Mouse (Mus musculus): ENCODE measurements at regions not wholly inside any gene's neighbourhood (a gene's known extent, or its start where the extent isn't known, plus 50 kb on each side); places are given as distances from the start of the nearest gene placed in this dataset.

DNA sequence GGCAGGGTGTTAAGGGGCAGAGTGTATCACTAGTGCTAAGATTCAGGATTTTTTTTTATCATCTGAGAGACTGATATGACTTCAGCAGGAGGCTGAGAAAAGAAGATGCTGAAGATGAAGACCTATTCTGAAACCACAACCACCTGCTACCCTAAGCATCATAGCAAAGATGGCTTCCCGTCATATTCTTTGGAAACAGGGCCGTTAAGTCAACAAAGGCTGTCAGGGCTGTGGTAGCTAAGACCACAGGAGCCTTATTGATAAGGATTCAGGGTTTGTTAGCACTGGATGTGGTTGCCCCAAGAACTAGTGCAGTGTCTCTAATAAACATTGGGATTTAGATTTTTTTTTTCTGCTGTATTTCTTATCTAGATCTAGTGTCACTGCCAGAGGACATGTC, 56.7 kb upstream of the Rasgrp1 start:
- DNase-seq, result no peak

GRCm38 (mm10) chr2:117403425-117404175, 60.8 kb upstream of the Rasgrp1 start:
- no peak for DNase-seq

- no peak for DNase-seq
These were observed 62.7 kb upstream of the Rasgrp1 start for GRCm38 (mm10) chr2:117405453-117405852.

DNA sequence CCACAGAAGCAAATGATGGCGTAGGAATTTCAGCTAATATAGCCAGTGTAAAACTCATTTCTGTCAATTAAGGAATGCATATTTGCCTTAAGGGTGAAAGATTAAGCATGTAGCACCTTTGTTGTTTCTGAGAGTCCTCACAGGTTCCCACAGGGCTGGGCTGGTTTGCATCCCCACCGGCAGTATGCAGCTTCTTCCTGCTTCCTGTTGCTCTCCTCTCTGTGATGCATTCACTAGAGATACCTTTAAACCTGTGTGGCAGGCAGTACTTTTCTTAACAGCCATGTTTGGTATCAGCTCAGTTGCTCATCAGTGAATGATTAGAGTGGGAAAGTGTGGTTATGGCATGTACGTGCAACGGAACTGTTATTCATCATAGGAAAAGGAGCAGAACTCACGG, 65.4 kb upstream of the Rasgrp1 start:
- no peak for DNase-seq

GRCm38 (mm10) chr2:117412045-117412606, 69.3 kb upstream of the Rasgrp1 start:
- peak; percentile 27 for DNase-seq

DNA sequence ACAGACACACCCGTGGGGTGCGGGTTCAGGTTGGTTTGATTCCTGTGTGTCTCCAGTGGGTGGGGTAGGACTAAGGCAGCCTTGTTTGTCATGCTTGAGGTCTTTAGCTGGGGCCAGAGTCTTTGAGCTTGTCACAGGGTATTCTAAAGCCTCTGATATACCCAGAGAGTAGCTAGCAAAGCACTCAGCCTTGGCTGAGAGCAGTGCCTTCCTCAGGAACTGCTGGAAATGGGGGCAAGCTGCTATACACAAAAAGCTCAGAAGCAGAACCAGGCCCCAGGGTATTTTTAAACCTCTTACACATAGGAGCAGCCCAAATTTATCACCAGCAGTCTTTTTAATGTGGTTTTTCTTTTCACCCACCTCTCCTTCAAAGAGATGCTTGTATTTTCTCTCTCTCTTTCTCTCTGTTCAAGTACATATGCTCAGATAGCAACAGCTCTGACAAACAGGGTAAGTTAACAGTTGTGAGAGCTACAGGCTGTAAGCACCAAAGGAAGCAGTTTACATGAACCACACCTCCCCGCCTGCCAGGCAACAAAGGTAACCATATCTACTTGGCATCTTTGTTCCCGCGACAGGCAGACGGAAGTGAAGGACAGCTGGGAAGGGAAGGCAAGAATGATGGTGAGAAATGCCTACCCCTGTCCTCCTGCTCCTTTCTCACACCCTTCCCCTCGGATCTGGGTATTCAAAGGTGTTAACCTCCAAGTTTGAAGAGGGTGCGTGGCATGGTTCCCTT, 74.6 kb upstream of the Rasgrp1 start:
- no peak for DNase-seq

- no peak for DNase-seq
These were observed 75.4 kb upstream of the Rasgrp1 start for GRCm38 (mm10) chr2:117418121-117418615.

DNA sequence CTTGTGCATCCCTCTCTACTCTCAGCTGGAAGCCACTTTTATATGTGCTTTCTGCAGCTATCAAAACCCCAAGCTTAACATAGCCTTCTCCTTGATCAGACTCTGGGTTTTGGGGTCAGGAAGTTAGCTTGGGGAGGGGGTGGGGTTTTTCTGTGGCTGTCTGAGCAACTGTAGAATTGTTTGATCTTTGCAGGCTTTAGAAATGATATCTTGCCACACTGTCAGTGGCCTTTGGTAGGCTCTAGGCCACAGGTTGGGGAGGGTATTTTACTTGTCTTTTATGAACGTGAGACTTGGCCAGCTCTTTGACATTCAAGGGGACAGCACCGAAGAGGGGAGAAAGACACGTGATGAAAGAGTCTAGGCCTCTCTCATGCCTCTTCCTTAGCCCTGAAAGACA, 75.9 kb upstream of the Rasgrp1 start:
- no peak for DNase-seq

- DNase-seq, result no peak
These were observed 78.6 kb upstream of the Rasgrp1 start for GRCm38 (mm10) chr2:117421376-117421775.

- no peak for DNase-seq
These were observed 80.0 kb upstream of the Rasgrp1 start for GRCm38 (mm10) chr2:117422756-117423155.

DNA sequence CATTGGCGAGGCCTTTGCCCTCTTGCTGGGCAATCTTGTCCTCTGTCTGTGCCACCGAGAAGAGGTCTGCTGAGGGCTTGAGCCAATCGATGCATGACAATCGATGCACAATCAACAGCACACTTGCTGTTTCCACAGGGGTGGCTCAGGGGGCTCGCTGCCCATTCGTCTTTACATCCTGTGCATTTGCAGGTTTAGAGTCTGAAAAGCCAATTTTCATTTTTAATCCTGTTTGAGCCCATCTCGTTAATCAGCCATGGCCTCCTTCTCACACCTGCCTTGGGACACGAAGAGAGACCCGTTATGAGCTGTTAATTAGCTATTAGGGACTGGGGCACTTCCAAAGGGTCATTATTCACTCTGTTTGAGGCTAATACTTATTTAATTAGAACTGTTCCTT, 86.4 kb upstream of the Rasgrp1 start:
- DNase-seq, result no peak

- no peak for DNase-seq
These were observed 89.2 kb upstream of the Rasgrp1 start for GRCm38 (mm10) chr2:117432010-117432409.

- DNase-seq, result no peak
These were observed 90.1 kb upstream of the Rasgrp1 start for GRCm38 (mm10) chr2:117432923-117433322.

DNA sequence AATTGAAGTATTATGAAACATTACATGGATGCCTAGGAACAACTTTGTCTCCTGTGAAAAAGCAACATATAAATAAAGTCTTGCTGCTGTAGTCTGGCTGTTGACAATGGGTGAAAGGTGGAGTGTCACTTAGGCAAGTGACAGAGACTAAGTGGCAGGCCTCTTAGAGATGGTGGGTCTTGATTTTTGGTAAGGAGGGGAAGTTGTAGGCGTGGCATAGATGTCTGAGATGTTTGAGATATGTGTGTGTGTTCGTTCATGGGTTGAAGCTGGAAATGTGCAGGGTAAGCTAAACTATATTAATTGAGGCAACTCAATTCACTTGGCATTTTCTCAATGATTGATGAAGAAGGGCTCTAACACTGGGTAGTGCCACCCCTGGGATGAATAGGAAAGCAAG, 90.7 kb upstream of the Rasgrp1 start:
- no peak for DNase-seq

DNA sequence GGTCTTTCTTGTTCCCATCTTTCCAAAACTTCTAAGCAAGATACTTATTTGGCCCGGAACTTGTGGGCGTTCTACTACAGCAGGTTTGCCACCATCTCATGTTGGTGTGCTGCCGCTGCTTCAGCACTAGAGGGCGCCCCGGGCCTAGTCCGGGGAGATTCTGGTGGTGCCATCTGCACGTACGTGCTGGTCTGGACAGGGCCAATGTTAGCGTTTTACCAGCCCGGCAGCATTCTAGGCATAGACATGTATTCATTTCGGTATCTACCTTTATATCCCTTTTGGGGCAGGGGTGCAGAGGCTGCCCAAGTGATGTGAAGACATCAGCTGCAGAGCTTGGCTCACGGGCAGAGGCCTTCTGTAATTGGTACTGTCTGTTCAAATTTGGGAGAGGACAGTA, 95.3 kb upstream of the Rasgrp1 start:
- no peak for DNase-seq

DNA sequence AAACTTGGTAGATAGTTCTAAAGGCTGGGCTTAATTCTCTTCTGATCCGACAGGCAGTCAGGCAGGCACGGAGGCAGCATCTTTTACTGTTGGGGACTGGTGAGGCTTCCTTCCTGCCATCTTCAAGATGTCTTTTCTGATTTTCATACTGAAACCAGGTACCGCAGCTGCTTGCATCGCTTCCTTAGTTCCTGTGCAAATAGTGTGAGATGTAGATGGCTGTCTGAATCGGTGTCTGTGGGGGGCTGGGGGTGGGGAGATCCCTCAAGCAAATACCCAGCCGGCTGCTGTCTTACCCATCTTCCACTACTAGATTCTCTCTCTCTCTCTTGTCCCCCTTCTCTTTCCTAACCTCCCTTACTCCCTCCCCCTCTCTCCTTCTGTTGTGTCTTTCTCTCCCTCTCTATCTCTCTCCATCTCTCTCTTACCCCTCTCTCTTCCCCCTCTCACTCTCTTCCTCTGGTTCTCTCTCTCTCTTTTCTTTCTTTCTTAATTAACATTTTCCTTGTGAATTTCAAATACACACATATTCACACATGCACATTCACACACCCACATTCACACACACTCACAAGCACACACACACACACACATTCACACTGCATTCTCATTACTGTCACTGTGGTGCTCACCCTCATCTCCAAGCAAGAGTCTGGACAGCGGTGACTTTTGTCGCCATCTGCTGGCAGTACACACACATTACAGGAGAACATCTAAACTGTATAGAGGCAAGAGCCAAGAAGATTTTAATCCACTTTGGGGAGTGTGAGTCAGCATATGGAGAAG, 96.0 kb upstream of the Rasgrp1 start:
- DNase-seq, result peak; percentile 58

DNA sequence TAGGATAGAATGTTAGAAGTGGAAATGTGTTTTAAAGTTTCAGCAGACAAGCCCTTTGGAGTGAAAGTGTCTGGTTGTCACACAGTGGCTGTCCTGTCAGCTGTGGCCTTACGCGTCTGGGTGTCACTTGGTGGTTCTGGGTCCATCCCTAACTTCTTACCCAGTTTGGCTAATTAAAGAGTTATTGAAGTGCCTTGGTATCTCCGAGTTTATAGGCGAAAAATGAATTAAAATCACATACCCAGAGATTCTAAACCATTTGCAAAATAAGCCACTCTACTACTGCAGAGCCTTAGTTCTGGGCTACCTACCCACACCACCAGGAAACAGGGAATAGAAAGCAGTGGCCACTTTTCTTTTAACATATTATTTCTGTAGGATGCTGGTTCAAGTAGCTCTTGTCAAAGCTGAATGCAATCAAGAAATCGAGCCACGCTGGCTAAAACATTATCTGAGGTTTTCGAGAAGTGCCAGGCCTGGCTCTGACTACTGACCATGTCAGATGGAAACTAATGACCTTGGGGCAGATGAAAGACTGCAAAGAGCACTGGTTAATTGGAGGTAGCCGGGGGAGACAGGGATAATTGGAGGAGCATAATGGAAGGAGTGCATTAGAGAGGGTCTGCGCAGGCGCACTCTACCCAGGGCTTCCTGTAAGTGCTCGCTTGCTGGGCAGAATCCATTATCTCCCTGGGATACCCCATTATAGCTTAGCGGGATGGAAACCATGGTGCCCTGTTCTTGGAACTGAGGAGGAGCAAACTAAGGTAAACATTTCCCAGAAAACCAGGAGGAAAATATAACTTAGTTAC, 96.8 kb upstream of the Rasgrp1 start:
- peak; percentile 46 for DNase-seq

GRCm38 (mm10) chr2:117440801-117441281, 98.0 kb upstream of the Rasgrp1 start:
- DNase-seq, result no peak

GRCm38 (mm10) chr2:117442862-117443261, 100.1 kb upstream of the Rasgrp1 start:
- no peak for DNase-seq

GRCm38 (mm10) chr2:117444671-117445070, 101.9 kb upstream of the Rasgrp1 start:
- peak; percentile 42 for DNase-seq

DNA sequence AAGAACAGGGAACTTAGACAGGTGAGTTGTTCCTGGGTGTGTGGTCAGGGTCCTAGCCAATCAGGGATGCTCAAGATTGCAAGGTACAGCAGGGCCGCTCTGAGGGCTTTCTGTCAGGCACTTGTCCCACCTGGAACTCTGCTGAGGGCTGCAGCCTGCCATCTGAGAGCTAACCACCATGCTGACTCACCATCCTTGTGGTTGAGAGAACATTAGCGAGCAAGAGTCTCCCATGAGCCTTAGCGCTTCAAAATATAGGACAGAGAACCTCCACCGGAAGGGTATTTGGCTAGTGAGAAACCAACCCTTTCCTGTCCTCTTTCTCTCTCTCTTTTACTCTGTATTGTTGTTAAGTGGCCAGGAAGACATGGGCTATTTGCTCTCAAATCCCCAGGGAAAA, 104.1 kb upstream of the Rasgrp1 start:
- DNase-seq, result no peak
